Mouse (Mus musculus) cortical plate, adult 2 months (tissue): ENCODE results near the gene Tmem143. TPM values are rescaled to one million over a fixed set of nuclear protein-coding genes. Genes with fewer than 3 reads are reported as not detected.
A peak's percentile ranks its signal among the peaks of the same experiment; 100 is the strongest.

Experiments used
- H3K27ac ChIP-seq: fragments of 200-500 bp; 2 replicates; pipeline ENCODE4 v1.5.1; 2012; ENCODE audit warnings: low read length, control low read depth, inconsistent platforms; ENCODE audit not compliant: insufficient read depth
- H3K4me1 ChIP-seq: fragments of 200-500 bp; 2 replicates; pipeline ENCODE4 v1.6.1; 2011; ENCODE audit warnings: low read length; ENCODE audit not compliant: control insufficient read depth, insufficient read depth
- H3K4me3 ChIP-seq: fragments of 200-500 bp; 2 replicates; pipeline ENCODE4 v1.5.1; 2011; ENCODE audit warnings: mild to moderate bottlenecking, low read length, control low read depth; ENCODE audit not compliant: insufficient read depth
- CTCF ChIP-seq: fragments of 200-500 bp; IDR thresholded peaks from 2 replicates; pipeline ENCODE4 v1.5.1; 2011; ENCODE audit warnings: mild to moderate bottlenecking, control low read depth, low read length; ENCODE audit not compliant: insufficient read depth; ENCODE audit errors: extremely low read depth
- POLR2A ChIP-seq: fragments of 200-500 bp; IDR thresholded peaks from 2 replicates; pipeline ENCODE4 v1.6.1; 2011; ENCODE audit warnings: mild to moderate bottlenecking, low read length, control low read depth; ENCODE audit not compliant: insufficient read depth; ENCODE audit errors: extremely low read depth
- polyA plus RNA-seq: library from polyadenylated mRNA; depleted of rRNA; stranded (reverse); fragments of >200 nt; gene quantifications from 2 replicates; pipeline ENCODE4 v1.2.3, GENCODE M21; 2012

The Tmem143 gene
- polyA plus RNA-seq, 1 experiment: 32.5 TPM

GRCm38 (mm10) chr7:45909145-45909544 lies 12.4 kb downstream of the Tmem143 start:
- no peaks in the 10 kb centered on the region for H3K4me1 ChIP-seq
- H3K4me3 ChIP-seq: no peak overlapping the region
- H3K27ac ChIP-seq: no peak overlapping the region
- TF ChIP-seq CTCF: no peak
- TF ChIP-seq POLR2A: no peak

- TF ChIP-seq POLR2A (no peak), CTCF (no peak)
- Histone ChIP-seq H3K4me3 (no peak overlapping the region), H3K27ac (no peak overlapping the region), H3K4me1 (peaks cover 7% of the 10 kb centered on the region; the same call in 1 of the 2 replicates)
Observed at GRCm38 (mm10) chr7:45914067-45914466, 17.3 kb downstream of the Tmem143 start.

GRCm38 (mm10) chr7:45915011-45915410 lies 18.3 kb downstream of the Tmem143 start:
- Histone ChIP-seq H3K4me1 (peaks cover 7% of the 10 kb centered on the region; the same call in 1 of the 2 replicates), H3K27ac (no peak overlapping the region), H3K4me3 (no peak overlapping the region)
- TF ChIP-seq POLR2A (no peak), CTCF (no peak)

GRCm38 (mm10) chr7:45916056-45917003 lies 19.6 kb downstream of the Tmem143 start:
- 0 out of 2 replicates have a peak, but pooled peaks have one; percentile 19 for TF ChIP-seq POLR2A
- no peak for TF ChIP-seq CTCF
- Histone ChIP-seq H3K4me1 (peaks cover 7% of the 10 kb centered on the region; the same call in 1 of the 2 replicates), H3K27ac (peak overlapping the region; percentile 48), H3K4me3 (peak overlapping the region; percentile 45)

GRCm38 (mm10) chr7:45917004-45917704 lies 20.4 kb downstream of the Tmem143 start:
- Histone ChIP-seq H3K4me3 (peak overlapping the region; percentile 45; the same call in 1 of the 2 replicates), H3K27ac (no peak overlapping the region), H3K4me1 (peaks cover 7% of the 10 kb centered on the region; the same call in 1 of the 2 replicates)
- no peak for TF ChIP-seq POLR2A
- no peak for TF ChIP-seq CTCF

GRCm38 (mm10) chr7:45917926-45918325 lies 21.2 kb downstream of the Tmem143 start:
- Histone ChIP-seq H3K4me3 (no peak overlapping the region), H3K4me1 (peaks cover 7% of the 10 kb centered on the region; the same call in 1 of the 2 replicates), H3K27ac (no peak overlapping the region)
- TF ChIP-seq CTCF (no peak), POLR2A (no peak)

GRCm38 (mm10) chr7:45919083-45919671 lies 22.4 kb downstream of the Tmem143 start:
- H3K4me1 ChIP-seq: peaks cover 7% of the 10 kb centered on the region; the same call in 1 of the 2 replicates
- no peak overlapping the region for H3K27ac ChIP-seq
- no peak for TF ChIP-seq POLR2A
- TF ChIP-seq CTCF: peak; percentile 23; the same call in 1 of the 2 replicates
- no peak overlapping the region for H3K4me3 ChIP-seq

GRCm38 (mm10) chr7:45919761-45920160 lies 23.0 kb downstream of the Tmem143 start:
- H3K4me3 ChIP-seq: no peak overlapping the region
- H3K27ac ChIP-seq: no peak overlapping the region
- no peak for TF ChIP-seq POLR2A
- no peak for TF ChIP-seq CTCF
- peaks cover 7% of the 10 kb centered on the region; the same call in 1 of the 2 replicates for H3K4me1 ChIP-seq

GRCm38 (mm10) chr7:45920583-45921241 lies 24.0 kb downstream of the Tmem143 start:
- H3K4me1 ChIP-seq: peaks cover 7% of the 10 kb centered on the region; the same call in 1 of the 2 replicates
- no peak overlapping the region for H3K27ac ChIP-seq
- H3K4me3 ChIP-seq: no peak overlapping the region
- TF ChIP-seq POLR2A (no peak), CTCF (no peak)

GRCm38 (mm10) chr7:45921242-45921621 lies 24.5 kb downstream of the Tmem143 start, which contains the start of gene Emp3:
Gene Emp3, minus strand, starts transcription at chr7:45921404.
- TF ChIP-seq CTCF (no peak), POLR2A (no peak)
- H3K4me1 ChIP-seq: peaks cover 5% of the 10 kb centered on the region; the same call in 1 of the 2 replicates
- no peak within 1 kb of the TSS for H3K4me3 ChIP-seq
- H3K27ac ChIP-seq: no peak within 1 kb of the TSS
